Mouse (Mus musculus) myocyte (in vitro differentiated cells): ENCODE data around the gene Prpf8.

Source experiments
- E2F4 ChIP-seq: IDR thresholded peaks from one replicate; pipeline ENCODE4 v1.6.1; 2011; ENCODE audit warnings: mild to moderate bottlenecking, control low read depth, moderate library complexity; ENCODE audit not compliant: insufficient read depth
- MYOD1 ChIP-seq, 3 experiments: IDR thresholded peaks; one replicate each; pipeline ENCODE4 v1.6.1; 2011; ENCODE audit warnings: control low read depth in 2 of 3, low read depth in 2 of 3, mild to moderate bottlenecking in 2 of 3, moderate library complexity in 1 of 3; ENCODE audit not compliant: insufficient read length in 2 of 3, control insufficient read depth in 1 of 3
- MYOG ChIP-seq, 3 experiments: IDR thresholded peaks; one replicate each; pipeline ENCODE4 v1.6.1; 2011; ENCODE audit warnings: control low read depth in 2 of 3, low read depth in 2 of 3, mild to moderate bottlenecking in 2 of 3; ENCODE audit not compliant: insufficient read length in 2 of 3, control insufficient read depth in 1 of 3, insufficient read depth in 1 of 3
- POLR2A ChIP-seq: IDR thresholded peaks from one replicate; pipeline ENCODE4 v1.6.1; 2011; ENCODE audit warnings: low read depth, mild to moderate bottlenecking, control low read depth, moderate library complexity; ENCODE audit not compliant: insufficient read length
- POLR2AphosphoS2 ChIP-seq: IDR thresholded peaks from one replicate; pipeline ENCODE4 v1.6.1; 2011; ENCODE audit warnings: low read depth, control low read depth; ENCODE audit not compliant: insufficient read length
- TCF12 ChIP-seq: IDR thresholded peaks from one replicate; pipeline ENCODE4 v1.6.1; 2011; ENCODE audit warnings: mild to moderate bottlenecking, control low read depth; ENCODE audit not compliant: poor library complexity, insufficient read depth, severe bottlenecking
- TCF3 ChIP-seq: IDR thresholded peaks from one replicate; pipeline ENCODE4 v1.6.1; 2011; ENCODE audit warnings: low read depth, control low read depth; ENCODE audit not compliant: insufficient read length

DNA sequence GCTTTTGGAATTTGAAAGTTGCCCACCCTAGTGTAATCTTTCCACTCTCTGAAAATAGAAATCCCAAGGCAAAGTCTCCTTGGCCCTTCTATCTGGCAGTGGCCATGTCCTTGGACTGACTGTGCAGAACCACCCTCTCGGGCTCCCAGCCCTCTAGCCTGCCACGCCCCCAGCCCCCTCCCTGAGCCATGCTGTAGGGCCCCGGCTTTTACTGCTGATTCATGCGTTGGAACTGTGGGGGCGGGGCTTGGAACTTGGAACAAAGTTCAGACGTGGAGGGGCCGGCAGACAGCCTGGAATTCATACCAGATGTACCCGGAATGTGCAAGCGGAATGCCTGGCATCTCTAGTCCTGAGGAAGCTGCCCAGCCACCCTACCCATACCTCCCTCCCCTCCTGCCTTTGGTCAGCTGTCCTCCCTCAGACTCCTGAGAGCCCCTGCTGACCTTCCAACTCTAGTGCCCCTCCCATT lies 23.7 kb upstream of the Prpf8 start:
- TF ChIP-seq POLR2A (peak; percentile 84), TCF3 (peak; percentile 42), MYOD1 (IDR thresholded peaks at IDR 0.05; ENCODE audit: control insufficient read depth in 1 of 3, insufficient read length in 2 of 3, low read depth in 2 of 3) (peak; percentile 17 to 85 (median 66)), POLR2AphosphoS2 (peak; percentile 96), TCF12 (peak; percentile 25), MYOG (IDR thresholded peaks at IDR 0.05; ENCODE audit: control insufficient read depth in 1 of 3, insufficient read depth in 1 of 3, insufficient read length in 2 of 3, low read depth in 2 of 3) (peak; percentile 63 to 93 (median 74)), E2F4 (no peak)
